Mouse (Mus musculus): ENCODE results near the gene Slc25a10. TPM values are rescaled to one million over a fixed set of nuclear protein-coding genes. Genes with fewer than 3 reads are reported as not detected.
A peak's percentile ranks its signal among the peaks of the same experiment; 100 is the strongest.
"Not testable (repeated sequence)": the region's sequence is repeated elsewhere in the genome, so short reads cannot be mapped to it uniquely, and the experiment has no call there.

The Slc25a10 gene
- polyA plus RNA-seq, 1 experiment, result 751 TPM

DNA sequence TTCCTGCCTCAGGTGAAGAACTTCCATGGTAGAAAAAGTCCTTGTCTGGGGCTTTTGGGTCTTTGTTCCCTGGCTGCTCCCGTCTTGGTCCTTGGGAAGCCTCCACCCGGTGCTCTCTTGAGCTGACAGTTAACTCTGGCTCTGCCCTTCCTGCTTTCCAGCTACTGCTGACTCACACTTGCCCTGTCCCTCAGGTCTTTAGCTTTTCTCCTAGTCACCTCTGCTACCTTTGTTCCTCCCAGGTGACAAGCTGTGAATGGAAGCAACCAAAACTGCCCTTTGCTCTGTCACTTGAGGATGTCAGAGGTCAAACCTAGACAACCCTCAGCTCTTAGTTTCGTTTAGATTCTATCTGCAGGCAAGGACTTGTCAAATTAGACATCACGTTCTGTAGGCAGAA is 18.3 kb downstream of the Slc25a10 start:
- no peak for DNase-seq
- 41% methylated on average over 4 of the region's 4 CpGs for WGBS
- H3K27me3 ChIP-seq (replicated peaks; ENCODE audit: control insufficient read depth, insufficient read depth, low read length), result no peaks in the 10 kb centered on the region
- H3K36me3 ChIP-seq (ENCODE audit: control insufficient read depth, insufficient read depth, low read length), result no peaks in the 10 kb centered on the region
- H3K4me3 ChIP-seq (ENCODE audit: insufficient read depth, low read depth, low read length), result no peak overlapping the region
- H3K4me1 ChIP-seq (ENCODE audit: control insufficient read depth, insufficient read depth, low read length), result peaks cover 10% of the 10 kb centered on the region; the same call in 1 of the 2 replicates
- TF ChIP-seq CTCF (conservative IDR thresholded peaks at IDR 0.05; ENCODE audit: insufficient read depth, insufficient read length, low read depth, low read length) (no peak), POLR2A (IDR thresholded peaks at IDR 0.05; ENCODE audit: low read depth, low read length) (no peak)
- H3K27ac ChIP-seq (ENCODE audit: insufficient read depth, low read depth, low read length), result no peak overlapping the region

GRCm38 (mm10) chr11:120510375-120511030 is 18.9 kb downstream of the Slc25a10 start:
- Histone ChIP-seq H3K27ac (ENCODE audit: insufficient read depth, low read depth, low read length) (no peak overlapping the region), H3K36me3 (ENCODE audit: control insufficient read depth, insufficient read depth, low read length) (no peaks in the 10 kb centered on the region), H3K27me3 (replicated peaks; ENCODE audit: control insufficient read depth, insufficient read depth, low read length) (no peaks in the 10 kb centered on the region), H3K4me1 (ENCODE audit: control insufficient read depth, insufficient read depth, low read length) (peaks cover 10% of the 10 kb centered on the region; the same call in 1 of the 2 replicates), H3K4me3 (ENCODE audit: insufficient read depth, low read depth, low read length) (peak overlapping the region; percentile 30; the same call in 1 of the 2 replicates)
- no peak for TF ChIP-seq CTCF (conservative IDR thresholded peaks at IDR 0.05; ENCODE audit: insufficient read depth, insufficient read length, low read depth, low read length)
- no peak for TF ChIP-seq POLR2A (IDR thresholded peaks at IDR 0.05; ENCODE audit: low read depth, low read length)
- no peak for DNase-seq
- 29% methylated on average over 16 of the region's 16 CpGs for WGBS

- H3K27me3 ChIP-seq (replicated peaks; ENCODE audit: control insufficient read depth, insufficient read depth, low read length), result no peaks in the 10 kb centered on the region
- WGBS, result 31% methylated on average over 6 of the region's 6 CpGs
- H3K27ac ChIP-seq (ENCODE audit: insufficient read depth, low read depth, low read length), result no peak overlapping the region
- no peaks in the 10 kb centered on the region for H3K36me3 ChIP-seq (ENCODE audit: control insufficient read depth, insufficient read depth, low read length)
- H3K4me3 ChIP-seq (ENCODE audit: insufficient read depth, low read depth, low read length), result no peak overlapping the region
- H3K4me1 ChIP-seq (ENCODE audit: control insufficient read depth, insufficient read depth, low read length), result peaks cover 7% of the 10 kb centered on the region; the same call in 1 of the 2 replicates
- peak; percentile 59 for DNase-seq
- TF ChIP-seq CTCF (conservative IDR thresholded peaks at IDR 0.05; ENCODE audit: insufficient read depth, insufficient read length, low read depth, low read length) (no peak), POLR2A (IDR thresholded peaks at IDR 0.05; ENCODE audit: low read depth, low read length) (no peak)
Measured at GRCm38 (mm10) chr11:120512790-120513453, 21.3 kb downstream of the Slc25a10 start.

DNA sequence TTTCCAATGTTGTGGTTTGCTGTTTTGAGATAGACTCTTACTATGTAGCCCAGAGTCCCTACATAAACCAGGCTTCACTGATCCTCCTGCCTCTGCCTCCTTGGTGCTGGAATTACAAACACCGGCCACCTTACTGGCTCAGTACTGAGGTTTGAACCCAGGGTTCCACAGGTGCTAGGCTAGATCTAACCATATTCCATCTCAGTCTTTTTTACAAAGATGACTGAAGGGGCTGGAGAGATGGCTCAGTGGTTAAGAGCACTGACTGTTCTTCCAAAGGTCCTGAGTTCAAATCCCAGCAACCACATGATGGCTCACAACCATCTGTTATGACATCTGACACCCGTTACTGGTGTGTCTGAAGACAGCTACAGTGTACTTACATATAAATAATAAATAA is 22.6 kb downstream of the Slc25a10 start:
- H3K4me3 ChIP-seq (ENCODE audit: insufficient read depth, low read depth, low read length); H3K36me3 ChIP-seq (ENCODE audit: control insufficient read depth, insufficient read depth, low read length); H3K27ac ChIP-seq (ENCODE audit: insufficient read depth, low read depth, low read length); H3K27me3 ChIP-seq (replicated peaks; ENCODE audit: control insufficient read depth, insufficient read depth, low read length); H3K4me1 ChIP-seq (ENCODE audit: control insufficient read depth, insufficient read depth, low read length); DNase-seq: not testable (repeated sequence)
- 89% methylated on average over 2 of the region's 2 CpGs for WGBS

DNA sequence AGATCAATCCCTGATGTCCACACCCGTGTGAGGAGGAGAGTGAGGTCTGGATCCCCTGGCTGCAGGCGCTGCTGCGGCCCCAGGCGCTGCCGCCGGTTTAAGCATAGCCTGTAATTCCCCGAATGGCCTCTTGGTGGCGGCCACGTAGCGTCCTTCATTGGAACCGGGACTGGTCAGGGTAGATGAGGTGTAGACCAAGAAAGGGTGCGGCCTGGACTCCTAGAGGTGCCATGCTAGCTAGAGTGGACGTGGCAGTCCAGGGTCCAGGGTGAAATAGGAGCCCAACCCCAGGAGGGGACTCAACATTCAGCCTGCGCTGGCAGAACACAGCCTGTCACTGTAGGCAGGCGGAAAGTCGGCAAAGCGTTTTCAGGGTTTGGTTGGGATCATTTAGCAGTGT is 24.0 kb downstream of the Slc25a10 start:
- Histone ChIP-seq H3K4me1 (ENCODE audit: control insufficient read depth, insufficient read depth, low read length) (no peaks in the 10 kb centered on the region; the same call in 1 of the 2 replicates), H3K27me3 (replicated peaks; ENCODE audit: control insufficient read depth, insufficient read depth, low read length) (no peaks in the 10 kb centered on the region), H3K36me3 (ENCODE audit: control insufficient read depth, insufficient read depth, low read length) (no peaks in the 10 kb centered on the region), H3K4me3 (ENCODE audit: insufficient read depth, low read depth, low read length) (no peak overlapping the region), H3K27ac (ENCODE audit: insufficient read depth, low read depth, low read length) (no peak overlapping the region)
- peak; percentile 93 for DNase-seq
- WGBS, result 16% methylated on average over 17 of the region's 17 CpGs
- TF ChIP-seq POLR2A (IDR thresholded peaks at IDR 0.05; ENCODE audit: low read depth, low read length) (no peak), CTCF (conservative IDR thresholded peaks at IDR 0.05; ENCODE audit: insufficient read depth, insufficient read length, low read depth, low read length) (peak; percentile 95)

- no peaks in the 10 kb centered on the region for H3K36me3 ChIP-seq (ENCODE audit: control insufficient read depth, insufficient read depth, low read length)
- WGBS, result 86% methylated on average over 4 of the region's 4 CpGs
- no peak overlapping the region for H3K4me3 ChIP-seq (ENCODE audit: insufficient read depth, low read depth, low read length)
- no peak for DNase-seq
- H3K4me1 ChIP-seq (ENCODE audit: control insufficient read depth, insufficient read depth, low read length), result no peaks in the 10 kb centered on the region; the same call in 1 of the 2 replicates
- TF ChIP-seq POLR2A (IDR thresholded peaks at IDR 0.05; ENCODE audit: low read depth, low read length) (no peak), CTCF (conservative IDR thresholded peaks at IDR 0.05; ENCODE audit: insufficient read depth, insufficient read length, low read depth, low read length) (no peak)
- no peak overlapping the region for H3K27ac ChIP-seq (ENCODE audit: insufficient read depth, low read depth, low read length)
- H3K27me3 ChIP-seq (replicated peaks; ENCODE audit: control insufficient read depth, insufficient read depth, low read length), result no peaks in the 10 kb centered on the region
Measured at GRCm38 (mm10) chr11:120517147-120517546, 25.5 kb downstream of the Slc25a10 start.

- TF ChIP-seq POLR2A (IDR thresholded peaks at IDR 0.05; ENCODE audit: low read depth, low read length) (no peak), CTCF (conservative IDR thresholded peaks at IDR 0.05; ENCODE audit: insufficient read depth, insufficient read length, low read depth, low read length) (no peak)
- Histone ChIP-seq H3K36me3 (ENCODE audit: control insufficient read depth, insufficient read depth, low read length) (no peaks in the 10 kb centered on the region), H3K4me3 (ENCODE audit: insufficient read depth, low read depth, low read length) (no peak overlapping the region), H3K4me1 (ENCODE audit: control insufficient read depth, insufficient read depth, low read length) (no peaks in the 10 kb centered on the region; the same call in 1 of the 2 replicates), H3K27ac (ENCODE audit: insufficient read depth, low read depth, low read length) (no peak overlapping the region), H3K27me3 (replicated peaks; ENCODE audit: control insufficient read depth, insufficient read depth, low read length) (no peaks in the 10 kb centered on the region)
- peak; percentile 38 for DNase-seq
- WGBS, result 45% methylated on average over 6 of the region's 6 CpGs
Measured at GRCm38 (mm10) chr11:120518027-120518426, 26.4 kb downstream of the Slc25a10 start.
